Mouse (Mus musculus) CD4-positive, CD25-positive, alpha-beta regulatory T cell, adult 2 months (primary cell): ENCODE results near the gene Olfr1564.
"Not testable (repeated sequence)": the region's sequence is repeated elsewhere in the genome, so short reads cannot be mapped to it uniquely, and the experiment has no call there.

Source experiments
- DNase-seq: peaks from one replicate; pipeline ENCODE4 v3.0.0-alpha.2; 2012; ENCODE audit warnings: low read depth, low spot score

Olfr1564 gene

GRCm38 (mm10) chr17:33221590-33221989 is at the start of gene Olfr1564:
TSS of gene Olfr1564 (minus strand) at chr17:33221690.
- no peak for DNase-seq

GRCm38 (mm10) chr17:33268907-33269306 is 47.4 kb upstream of the Olfr1564 start:
- DNase-seq = no peak

- DNase-seq = no peak
Measured at GRCm38 (mm10) chr17:33264376-33264775, 42.9 kb upstream of the Olfr1564 start, which contains the start of gene Olfr63. TSS of gene Olfr63 (plus strand) at chr17:33264676.

GRCm38 (mm10) chr17:33255319-33255657 is 33.8 kb upstream of the Olfr1564 start:
- not testable (repeated sequence) for DNase-seq

GRCm38 (mm10) chr17:33254530-33255318 is 33.2 kb upstream of the Olfr1564 start, which contains the start of gene Zfp955a:
TSS of gene Zfp955a (minus strand) at chr17:33255145.
- DNase-seq = not testable (repeated sequence)

- not testable (repeated sequence) for DNase-seq
Measured at GRCm38 (mm10) chr17:33236646-33237045, 15.2 kb upstream of the Olfr1564 start.

GRCm38 (mm10) chr17:33191002-33191401 is 30.5 kb downstream of the Olfr1564 start, which contains the start of gene Olfr239:
TSS of gene Olfr239 (plus strand) at chr17:33191302.
- not testable (repeated sequence) for DNase-seq

GRCm38 (mm10) chr17:33168147-33168546 is 53.3 kb downstream of the Olfr1564 start, which contains the start of gene Olfr55:
TSS of gene Olfr55 (plus strand) at chr17:33168447.
- not testable (repeated sequence) for DNase-seq
